Mouse (Mus musculus) testis, adult 2 months (tissue): Measurements from ENCODE around the gene Ahcy.

ENCODE experiments used
- CTCF ChIP-seq: fragments of 200-500 bp; IDR thresholded peaks from 2 replicates; pipeline ENCODE4 v1.5.1; 2012; ENCODE audit warnings: low read depth, mild to moderate bottlenecking, inconsistent platforms, low read length, moderate library complexity; ENCODE audit not compliant: control insufficient read depth, insufficient read depth, insufficient replicate concordance
- POLR2A ChIP-seq: fragments of 200-500 bp; IDR thresholded peaks from 2 replicates; pipeline ENCODE4 v1.6.1; 2012; ENCODE audit warnings: low read depth, mild to moderate bottlenecking, inconsistent platforms, low read length, moderate library complexity; ENCODE audit not compliant: control insufficient read depth

GRCm38 (mm10) chr2:155032938-155033710 is 41.2 kb downstream of the Ahcy start:
- TF ChIP-seq POLR2A: no peak
- TF ChIP-seq CTCF: no peak
